Mouse (Mus musculus) embryonic facial prominence, embryonic 15.5 days (tissue): Measurements from ENCODE around the gene Wasf3. TPM values are rescaled to one million over a fixed set of nuclear protein-coding genes. Genes with fewer than 3 reads are reported as not detected.
"Not testable (repeated sequence)": the region's sequence is repeated elsewhere in the genome, so short reads cannot be mapped to it uniquely, and the experiment has no call there.

ENCODE experiments used
- ATAC-seq: fragments of 200-750 bp; cut with Nextera tagmentation; 2 replicates; pipeline ENCODE4 v1.8.0; 2017; ENCODE audit warnings: low read depth, moderate TSS enrichment; ENCODE audit not compliant: insufficient number of reproducible peaks, low FRiP score, low TSS enrichment
- H3K27ac ChIP-seq: fragments of 300-500 bp; sonication (generic); replicated peaks from 2 replicates; pipeline ENCODE4 v1.5.1; 2015; ENCODE audit warnings: mild to moderate bottlenecking, inconsistent platforms
- H3K27me3 ChIP-seq: fragments of 300-500 bp; sonication (generic); 2 replicates; pipeline ENCODE4 v1.6.1; 2015; ENCODE audit warnings: inconsistent platforms
- H3K36me3 ChIP-seq: fragments of 300-500 bp; sonication (generic); 2 replicates; pipeline ENCODE4 v1.6.1; 2015; ENCODE audit warnings: mild to moderate bottlenecking, inconsistent platforms
- H3K4me1 ChIP-seq: fragments of 300-500 bp; sonication (generic); 2 replicates; pipeline ENCODE4 v1.6.1; 2015; ENCODE audit warnings: inconsistent platforms
- H3K4me2 ChIP-seq: fragments of 300-500 bp; sonication (generic); replicated peaks from 2 replicates; pipeline ENCODE4 v1.6.1; 2015; ENCODE audit warnings: mild to moderate bottlenecking, inconsistent platforms
- H3K4me3 ChIP-seq: fragments of 300-500 bp; sonication (generic); replicated peaks from 2 replicates; pipeline ENCODE4 v1.5.1; 2015; ENCODE audit warnings: mild to moderate bottlenecking, inconsistent platforms
- H3K9ac ChIP-seq: fragments of 300-500 bp; sonication (generic); 2 replicates; pipeline ENCODE4 v1.6.1; 2015; ENCODE audit warnings: inconsistent platforms
- H3K9me3 ChIP-seq: fragments of 300-500 bp; sonication (generic); replicated peaks from 2 replicates; pipeline ENCODE4 v1.6.1; 2016; ENCODE audit warnings: inconsistent platforms
- WGBS: fragments of 180-500 bp; shearing (Covaris S2); methylation state at CpG from one replicate; pipeline ENCODE4 v1.1.7; 2015; 5-methylcytosine and 5-hydroxymethylcytosine counted together
- polyA plus RNA-seq: library from polyadenylated mRNA; unstranded; fragments of >200 nt; fragmentation: Nextera tagmentation; extraction: Ambion mirVana; gene quantifications from 2 replicates; pipeline ENCODE4 v1.2.1, GENCODE M21; 2015

The Wasf3 gene
- polyA plus RNA-seq, 1 experiment from 2014 or later = 3.5 TPM

DNA sequence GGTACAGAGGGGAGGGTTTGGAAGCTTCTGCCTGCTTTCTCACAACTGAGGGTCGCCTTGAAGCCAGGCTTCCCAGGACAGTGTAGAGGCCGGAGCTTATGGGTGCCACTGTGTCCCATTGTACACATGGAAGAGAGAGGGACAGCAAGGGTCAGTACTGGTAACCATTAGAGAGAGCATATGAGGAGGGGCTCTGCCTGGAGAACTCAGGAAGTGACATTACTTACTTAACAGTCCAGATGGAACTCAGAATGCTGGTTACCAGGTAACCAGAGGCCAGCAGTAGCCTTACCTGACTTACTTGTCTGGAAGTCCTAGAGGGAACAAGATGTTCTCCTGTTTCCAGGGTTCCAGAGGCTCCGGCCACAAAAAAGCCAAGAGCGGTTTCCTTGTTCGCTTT lies 106.3 kb downstream of the Wasf3 start, which contains the start of gene Gm6370:
Gene Gm6370 (plus strand): TSS at position 301 of the 400 bp plus-strand sequence.
- H3K27ac ChIP-seq, H3K36me3 ChIP-seq, ATAC-seq, H3K4me1 ChIP-seq, H3K9ac ChIP-seq, H3K27me3 ChIP-seq, H3K4me2 ChIP-seq, H3K4me3 ChIP-seq, H3K9me3 ChIP-seq: not testable (repeated sequence)
- WGBS = no CpG with 5 or more reads among the region's 5 CpGs

- H3K27ac ChIP-seq, H3K4me2 ChIP-seq, H3K4me1 ChIP-seq, H3K9me3 ChIP-seq, H3K9ac ChIP-seq, H3K27me3 ChIP-seq, ATAC-seq, H3K36me3 ChIP-seq, H3K4me3 ChIP-seq: not testable (repeated sequence)
- WGBS = no CpG with 5 or more reads among the region's 5 CpGs
These were observed 117.3 kb downstream of the Wasf3 start, which contains the start of gene 4930449I24Rik for GRCm38 (mm10) chr5:146502099-146502498. Gene 4930449I24Rik, plus strand, starts transcription at chr5:146502399.

DNA sequence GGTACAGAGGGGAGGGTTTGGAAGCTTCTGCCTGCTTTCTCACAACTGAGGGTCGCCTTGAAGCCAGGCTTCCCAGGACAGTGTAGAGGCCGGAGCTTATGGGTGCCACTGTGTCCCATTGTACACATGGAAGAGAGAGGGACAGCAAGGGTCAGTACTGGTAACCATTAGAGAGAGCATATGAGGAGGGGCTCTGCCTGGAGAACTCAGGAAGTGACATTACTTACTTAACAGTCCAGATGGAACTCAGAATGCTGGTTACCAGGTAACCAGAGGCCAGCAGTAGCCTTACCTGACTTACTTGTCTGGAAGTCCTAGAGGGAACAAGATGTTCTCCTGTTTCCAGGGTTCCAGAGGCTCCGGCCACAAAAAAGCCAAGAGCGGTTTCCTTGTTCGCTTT lies 129.0 kb downstream of the Wasf3 start, which contains the start of gene Gm3402:
Gene Gm3402 (plus strand): TSS at position 301 of the 400 bp plus-strand sequence.
- H3K4me2 ChIP-seq, H3K4me3 ChIP-seq, H3K27me3 ChIP-seq, ATAC-seq, H3K4me1 ChIP-seq, H3K9ac ChIP-seq, H3K27ac ChIP-seq, H3K9me3 ChIP-seq, H3K36me3 ChIP-seq: not testable (repeated sequence)
- no CpG with 5 or more reads among the region's 5 CpGs for WGBS

Other genes starting within 250 kb of the Wasf3 start
- gene Gm5565, start 224.4 kb upstream of the Wasf3 start, polyA plus RNA-seq = not detected in 2 replicates
- not detected in 2 replicates for gene Gm6309, start 214.3 kb upstream of the Wasf3 start, polyA plus RNA-seq
- not detected in 2 replicates for gene 1700001J03Rik, start 199.7 kb upstream of the Wasf3 start, polyA plus RNA-seq
- gene Rnf6, start 163.4 kb upstream of the Wasf3 start, polyA plus RNA-seq = 49.4 and 51.5 TPM in 2 replicates
- gene Cdk8, start 153.8 kb upstream of the Wasf3 start, polyA plus RNA-seq = 16.2 and 17.7 TPM in 2 replicates
- not detected in 2 replicates for gene Gm6408, start 97.0 kb downstream of the Wasf3 start, polyA plus RNA-seq
- gene Gm6370, start 106.4 kb downstream of the Wasf3 start, polyA plus RNA-seq = not detected in 2 replicates
- gene 4930449I24Rik, start 117.4 kb downstream of the Wasf3 start, polyA plus RNA-seq = not detected in 2 replicates
- gene Gm3402, start 129.1 kb downstream of the Wasf3 start, polyA plus RNA-seq = not detected in 2 replicates
- not detected in 2 replicates for gene Gm3404, start 140.8 kb downstream of the Wasf3 start, polyA plus RNA-seq
- not detected in 2 replicates for gene Gm3409, start 152.7 kb downstream of the Wasf3 start, polyA plus RNA-seq
- not detected in 2 replicates for gene Gm3415, start 171.2 kb downstream of the Wasf3 start, polyA plus RNA-seq
- 0.11 and 0.51 TPM in 2 replicates for gene Gpr12, start 200.3 kb downstream of the Wasf3 start, polyA plus RNA-seq